Comparison of ENCODE assay signal across 8 mouse cellular contexts in the genomic region with DNA sequence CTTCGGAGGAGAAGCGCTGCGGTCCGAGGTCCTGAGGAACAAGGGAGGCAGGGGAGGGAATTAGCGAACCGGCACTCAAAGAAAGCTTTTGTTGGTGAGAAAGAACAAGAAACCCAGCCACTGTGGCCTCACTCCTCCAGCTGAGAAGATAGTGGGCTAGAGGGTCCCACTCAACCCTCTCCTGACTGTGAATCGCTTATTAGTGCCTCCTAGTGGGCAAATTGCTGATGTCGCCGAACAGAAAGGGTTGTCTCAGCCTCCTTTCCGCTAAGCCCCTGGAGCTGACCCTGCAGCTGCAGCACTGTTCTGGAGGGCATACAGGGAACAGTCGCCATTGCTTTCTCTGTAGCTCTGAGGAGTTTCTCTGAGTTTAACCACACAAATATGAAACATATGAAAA. TPM values are rescaled to one million over a fixed set of nuclear protein-coding genes. Genes with fewer than 3 reads are reported as not detected.
DNase-seq lines count a peak whose midpoint lies in the region; ATAC-seq and TF ChIP-seq lines count a peak whose summit lies in the region.

No protein-coding gene starts in this region.

- 36% methylated on average over 11 of the region's 11 CpGs for WGBS in hindbrain, embryonic 15.5 days
- 46% methylated on average over 11 of the region's 11 CpGs for WGBS in liver, embryonic 13.5 days (ENCODE audit: insufficient replicate concordance)

- peak; percentile 57 for DNase-seq in NIH3T3 (ENCODE audit: low read depth)
- DNase-seq in liver, embryonic 13.5 days: peak; percentile 37
- DNase-seq in yolk sac, embryonic 10.5 days (ENCODE audit: low spot score): peak; percentile 18
- DNase-seq in urinary bladder, postnatal 25 days (ENCODE audit: low spot score): no peak

- H3K79me2 ChIP-seq in myocyte (ENCODE audit: control insufficient read depth, insufficient read depth): no peaks in the 10 kb centered on the region

- H3K27ac ChIP-seq in hindbrain, embryonic 15.5 days (replicated peaks): no peak overlapping the region
- peak overlapping the region; percentile 36; the same call in 1 of the 2 replicates for H3K27ac ChIP-seq in liver, embryonic 13.5 days

- H3K4me3 ChIP-seq in erythroblast, embryonic 14.5 days (replicated peaks): peak overlapping the region; percentile 58
- no peak overlapping the region for H3K4me3 ChIP-seq in hindbrain, embryonic 15.5 days
- peak overlapping the region; percentile 54 for H3K4me3 ChIP-seq in liver, embryonic 13.5 days (replicated peaks)
- H3K4me3 ChIP-seq in myocyte: no peak overlapping the region

- no peak overlapping the region for H3K9ac ChIP-seq in hindbrain, embryonic 15.5 days
- H3K9ac ChIP-seq in liver, embryonic 13.5 days: peak overlapping the region; percentile 61

- peak; percentile 76 for ATAC-seq in CD4-positive, CD25-positive, alpha-beta regulatory T cell, adult 4 months
- no peak; the same call in 1 of the 2 replicates for ATAC-seq in hindbrain, embryonic 15.5 days (ENCODE audit: low FRiP score, low read depth)
- ATAC-seq in liver, embryonic 13.5 days (ENCODE audit: low read depth): peak; percentile 39; the same call in 1 of the 2 replicates

- no peaks in the 10 kb centered on the region for H3K36me3 ChIP-seq in erythroblast, embryonic 14.5 days (ENCODE audit: control insufficient read depth)
- H3K36me3 ChIP-seq in hindbrain, embryonic 15.5 days: no peaks in the 10 kb centered on the region
- H3K36me3 ChIP-seq in liver, embryonic 13.5 days: no peaks in the 10 kb centered on the region
- no peaks in the 10 kb centered on the region for H3K36me3 ChIP-seq in myocyte (ENCODE audit: control insufficient read depth, insufficient read depth)

- no peaks in the 10 kb centered on the region for H3K9me3 ChIP-seq in erythroblast, embryonic 14.5 days (ENCODE audit: control insufficient read depth, low read length)
- H3K9me3 ChIP-seq in hindbrain, embryonic 15.5 days: no peaks in the 10 kb centered on the region
- H3K9me3 ChIP-seq in liver, embryonic 13.5 days (replicated peaks): no peaks in the 10 kb centered on the region

- peaks cover 37% of the 10 kb centered on the region for H3K4me1 ChIP-seq in erythroblast, embryonic 14.5 days (ENCODE audit: control insufficient read depth)
- H3K4me1 ChIP-seq in hindbrain, embryonic 15.5 days (replicated peaks): peaks cover 3% of the 10 kb centered on the region; the same call in 1 of the 2 replicates
- peaks cover 51% of the 10 kb centered on the region for H3K4me1 ChIP-seq in liver, embryonic 13.5 days (replicated peaks)

- no peak for TF ChIP-seq POLR2A in myocyte (IDR thresholded peaks at IDR 0.05; ENCODE audit: insufficient read length, low read depth)

- no peak overlapping the region for H3ac ChIP-seq in myocyte (ENCODE audit: control insufficient read depth, insufficient read length)

- no peaks in the 10 kb centered on the region for H3K27me3 ChIP-seq in erythroblast, embryonic 14.5 days (ENCODE audit: control insufficient read depth)
- H3K27me3 ChIP-seq in hindbrain, embryonic 15.5 days: no peaks in the 10 kb centered on the region
- H3K27me3 ChIP-seq in liver, embryonic 13.5 days: no peaks in the 10 kb centered on the region
- peaks cover 4% of the 10 kb centered on the region for H3K27me3 ChIP-seq in myocyte (ENCODE audit: control insufficient read depth, insufficient read depth, insufficient read length)

- peak overlapping the region; percentile 46 for H3K4me2 ChIP-seq in hindbrain, embryonic 15.5 days
- peak overlapping the region; percentile 68 for H3K4me2 ChIP-seq in liver, embryonic 13.5 days
- H3K4me2 ChIP-seq in myocyte (ENCODE audit: low read depth): peak overlapping the region; percentile 58

TF ChIP-seq in myocyte, 11 proteins besides CTCF, POLR2A, EP300 and RAD21:
- TF ChIP-seq POLR2AphosphoS2 (IDR thresholded peaks at IDR 0.05; ENCODE audit: insufficient read length, low read depth) (no peak), USF1 (IDR thresholded peaks at IDR 0.05; ENCODE audit: low read depth) (no peak), CEBPB (IDR thresholded peaks at IDR 0.05; ENCODE audit: insufficient read depth, poor library complexity, severe bottlenecking) (no peak), E2F4 (IDR thresholded peaks at IDR 0.05; ENCODE audit: insufficient read depth) (no peak), TCF3 (IDR thresholded peaks at IDR 0.05; ENCODE audit: insufficient read length, low read depth) (no peak), REST (IDR thresholded peaks at IDR 0.05; ENCODE audit: insufficient read depth, insufficient read length) (no peak), MAX (IDR thresholded peaks at IDR 0.05; ENCODE audit: low read depth) (no peak), MYOD1 (IDR thresholded peaks at IDR 0.05; ENCODE audit: control insufficient read depth in 1 of 3, insufficient read length in 2 of 3, low read depth in 2 of 3) (no peak), SRF (IDR thresholded peaks at IDR 0.05; ENCODE audit: control insufficient read depth, insufficient read length, low read depth) (no peak), TCF12 (IDR thresholded peaks at IDR 0.05; ENCODE audit: insufficient read depth, poor library complexity, severe bottlenecking) (no peak), MYOG (IDR thresholded peaks at IDR 0.05; ENCODE audit: control insufficient read depth in 1 of 3, insufficient read depth in 1 of 3, insufficient read length in 2 of 3, low read depth in 2 of 3) (no peak)

RNA-seq across cellular contexts. Expression of a gene that starts 21.0 kb away (rescaled TPM):
- 10 to 100 TPM in 1 of 2 experiments, 1 to 10 TPM in 1; 6.3 to 12.6 TPM for polyA plus RNA-seq in CD4-positive, CD25-positive, alpha-beta regulatory T cell, adult 4 months (2017; shearing (Covaris generic))
- polyA plus RNA-seq in erythroblast, embryonic 14.5 days (2012): 0.08 and 0.18 TPM in 2 replicates
- 12.0 and 12.2 TPM in 2 replicates for polyA plus RNA-seq in hindbrain, embryonic 15.5 days (2015; fragmentation: Nextera tagmentation; extraction: Ambion mirVana)
- polyA plus RNA-seq in liver, embryonic 13.5 days (2015; fragmentation: Nextera tagmentation; extraction: Ambion mirVana): 3.4 and 3.6 TPM in 2 replicates
- 7.2 TPM for polyA plus RNA-seq in myocyte (2012; fragmentation: generic; extraction: Trizol)

Comparison
In these comparisons a context has a peak if more than half of its experiments do, and no peak if none do; other contexts are left out.
1. H3K4me3 ChIP-seq: peak in erythroblast, embryonic 14.5 days (single experiment) and liver, embryonic 13.5 days (single experiment); none in hindbrain, embryonic 15.5 days (single experiment) and myocyte (single experiment).
2. Peak in every context shown above with its lines, with median percentiles within 50 percentile points of each other: H3K4me2 ChIP-seq.